Mouse (Mus musculus): ENCODE measurements around the gene Ly6g6e. TPM values are rescaled to one million over a fixed set of nuclear protein-coding genes. Genes with fewer than 3 reads are reported as not detected.

Ly6g6e gene
- polyA plus RNA-seq, 2 experiments: 0.08 TPM; not detected in 1

DNA sequence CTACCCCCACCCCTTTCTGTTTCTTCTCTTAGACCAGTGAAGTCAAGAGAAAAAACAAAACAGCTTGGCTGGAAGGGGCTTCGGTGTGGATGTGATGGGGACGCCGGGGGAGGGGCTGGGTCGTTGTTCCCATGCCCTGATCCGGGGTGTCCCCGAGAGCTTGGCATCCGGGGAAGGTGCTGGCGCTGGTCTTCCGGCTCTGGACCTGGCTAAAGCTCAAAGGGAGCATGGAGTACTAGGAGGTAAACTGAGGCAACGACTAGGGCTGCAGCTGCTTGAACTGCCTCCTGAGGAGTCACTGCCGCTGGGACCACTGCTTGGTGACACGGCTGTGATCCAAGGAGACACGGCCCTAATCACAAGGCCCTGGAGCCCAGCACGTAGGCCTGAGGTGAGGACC lies 16.6 kb upstream of the Ly6g6e start:
- Histone ChIP-seq H3K27me3 (ENCODE audit: control insufficient read depth, insufficient read depth, low read length) (peaks cover 13% of the 10 kb centered on the region), H3K4me2 (ENCODE audit: low read depth) (peak overlapping the region; percentile 86), H3K4me3 (ENCODE audit: insufficient read depth in 1 of 2, low read depth in 2 of 2, low read length in 2 of 2) (peak overlapping the region; percentile 49 to 60; a peak in 3 of 4 replicates), H3K4me1 (replicated peaks; ENCODE audit: control insufficient read depth in 2 of 2, insufficient read depth in 2 of 2, low read length in 1 of 2) (peaks cover 10 to 12% of the 10 kb centered on the region in 2 experiments), H3K9me3 (ENCODE audit: control insufficient read depth, low read length) (no peaks in the 10 kb centered on the region), H3K36me3 (replicated peaks; ENCODE audit: control insufficient read depth, insufficient read depth, low read depth) (peaks cover 12% of the 10 kb centered on the region), H3K27ac (no peak overlapping the region), H3K9ac (replicated peaks) (no peak overlapping the region)
- WGBS (ENCODE audit: insufficient replicate concordance): 43% methylated on average over 14 of the region's 14 CpGs
- DNase-seq (ENCODE audit: low read depth in 3 of 3, low spot score in 3 of 3) (no peak), ATAC-seq (ENCODE audit: insufficient read depth) (no peak)
- TF ChIP-seq CTCF (IDR thresholded peaks at IDR 0.05; ENCODE audit: low read depth) (no peak), EP300 (IDR thresholded peaks at IDR 0.05; ENCODE audit: low read depth) (no peak)

DNA sequence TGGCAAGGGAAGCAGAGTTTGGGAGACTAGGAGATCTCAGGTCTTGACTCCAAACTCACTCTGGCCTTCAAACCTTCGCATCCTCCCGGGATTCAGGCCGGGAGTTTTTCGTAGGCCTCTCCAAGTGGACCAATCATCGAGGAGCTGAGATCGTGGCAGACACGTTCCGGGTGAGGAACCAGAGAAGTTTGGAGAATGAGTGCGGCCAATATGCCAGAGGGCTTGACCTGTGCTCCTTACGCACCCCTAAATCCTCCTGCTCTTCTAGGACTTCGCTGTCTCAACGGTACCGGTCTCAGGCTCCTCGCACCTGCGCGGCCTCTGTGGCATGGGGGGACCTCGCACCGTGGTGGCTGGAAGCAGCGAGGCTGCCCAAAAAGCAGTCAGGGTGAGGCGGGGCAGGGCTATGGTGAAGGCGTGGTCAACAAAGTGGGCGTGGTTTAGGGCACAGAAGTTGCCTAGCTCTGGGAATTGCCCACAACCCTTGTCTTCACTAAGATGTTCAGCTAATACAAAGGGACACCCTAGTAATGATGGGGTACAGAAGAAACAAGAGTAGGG lies 15.9 kb upstream of the Ly6g6e start:
- TF ChIP-seq CTCF (IDR thresholded peaks at IDR 0.05; ENCODE audit: low read depth) (no peak), EP300 (IDR thresholded peaks at IDR 0.05; ENCODE audit: low read depth) (no peak)
- H3K4me1 ChIP-seq (replicated peaks; ENCODE audit: control insufficient read depth in 2 of 2, insufficient read depth in 2 of 2, low read length in 1 of 2): peaks cover 11 to 15% of the 10 kb centered on the region in 2 experiments
- H3K27me3 ChIP-seq (ENCODE audit: control insufficient read depth, insufficient read depth, low read length): peaks cover 20% of the 10 kb centered on the region
- DNase-seq (ENCODE audit: low read depth in 3 of 3, low spot score in 3 of 3): no peak
- H3K9ac ChIP-seq (replicated peaks): no peak overlapping the region
- H3K4me3 ChIP-seq (ENCODE audit: insufficient read depth in 1 of 2, low read depth in 2 of 2, low read length in 2 of 2): no peak overlapping the region
- ATAC-seq (ENCODE audit: insufficient read depth): no peak
- WGBS (ENCODE audit: insufficient replicate concordance): 61% methylated on average over 22 of the region's 22 CpGs
- no peak overlapping the region for H3K27ac ChIP-seq
- H3K9me3 ChIP-seq (ENCODE audit: control insufficient read depth, low read length): no peaks in the 10 kb centered on the region
- no peak overlapping the region for H3K4me2 ChIP-seq (ENCODE audit: low read depth)
- peaks cover 6% of the 10 kb centered on the region for H3K36me3 ChIP-seq (replicated peaks; ENCODE audit: control insufficient read depth, insufficient read depth, low read depth)

DNA sequence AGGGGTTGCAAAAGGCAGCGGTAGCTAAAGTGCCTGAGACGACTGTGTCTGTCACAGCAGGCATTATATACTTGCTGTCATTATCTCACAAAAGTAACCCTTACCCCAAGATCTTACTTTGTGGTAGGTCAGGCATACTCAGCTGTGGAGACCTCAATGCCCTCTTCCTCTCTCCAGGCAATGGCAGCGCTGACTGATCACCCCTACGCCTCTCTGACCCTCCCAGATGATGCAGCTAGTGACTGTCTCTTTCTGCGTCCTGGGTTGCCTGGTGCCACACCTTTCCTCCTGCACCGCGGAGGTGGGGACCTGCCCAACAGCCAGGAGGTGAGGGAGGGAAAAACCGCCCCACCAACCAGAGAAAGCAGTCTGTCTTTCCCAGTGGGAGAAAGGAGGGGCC lies 15.4 kb upstream of the Ly6g6e start:
- ATAC-seq (ENCODE audit: insufficient read depth): no peak
- TF ChIP-seq CTCF (IDR thresholded peaks at IDR 0.05; ENCODE audit: low read depth): no peak
- no peak for TF ChIP-seq EP300 (IDR thresholded peaks at IDR 0.05; ENCODE audit: low read depth)
- Histone ChIP-seq H3K9me3 (ENCODE audit: control insufficient read depth, low read length) (no peaks in the 10 kb centered on the region), H3K9ac (replicated peaks) (no peak overlapping the region), H3K27me3 (ENCODE audit: control insufficient read depth, insufficient read depth, low read length) (peaks cover 25% of the 10 kb centered on the region), H3K4me2 (ENCODE audit: low read depth) (no peak overlapping the region), H3K4me1 (replicated peaks; ENCODE audit: control insufficient read depth in 2 of 2, insufficient read depth in 2 of 2, low read length in 1 of 2) (peaks cover 10 to 15% of the 10 kb centered on the region in 2 experiments), H3K4me3 (ENCODE audit: insufficient read depth in 1 of 2, low read depth in 2 of 2, low read length in 2 of 2) (no peak overlapping the region), H3K27ac (no peak overlapping the region), H3K36me3 (replicated peaks; ENCODE audit: control insufficient read depth, insufficient read depth, low read depth) (peaks cover 2% of the 10 kb centered on the region)
- no peak for DNase-seq (ENCODE audit: low read depth in 3 of 3, low spot score in 3 of 3)
- WGBS (ENCODE audit: insufficient replicate concordance): 72% methylated on average over 8 of the region's 8 CpGs

DNA sequence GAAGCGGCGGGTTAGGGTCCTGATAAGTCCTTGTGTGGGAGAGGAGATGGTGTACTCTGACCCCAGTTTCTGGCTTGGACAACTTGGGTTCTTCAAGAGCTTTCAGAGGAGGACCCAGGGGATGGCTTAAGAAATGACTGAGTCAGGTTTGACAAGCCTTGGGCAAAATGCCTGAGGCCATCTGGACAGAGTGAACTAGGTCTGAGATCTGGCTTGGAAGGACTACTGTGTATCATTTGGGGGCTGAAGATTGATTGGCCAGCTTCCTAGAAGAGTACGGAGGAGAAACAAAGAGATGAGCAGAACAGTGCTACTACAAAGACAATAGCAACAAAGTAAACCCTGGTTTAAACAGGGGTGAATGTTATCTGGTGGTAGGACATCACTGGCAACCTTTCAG lies 13.2 kb upstream of the Ly6g6e start:
- Histone ChIP-seq H3K4me2 (ENCODE audit: low read depth) (no peak overlapping the region), H3K4me3 (ENCODE audit: insufficient read depth in 1 of 2, low read depth in 2 of 2, low read length in 2 of 2) (no peak overlapping the region), H3K9me3 (ENCODE audit: control insufficient read depth, low read length) (no peaks in the 10 kb centered on the region), H3K9ac (replicated peaks) (no peak overlapping the region), H3K27me3 (ENCODE audit: control insufficient read depth, insufficient read depth, low read length) (peaks cover 41% of the 10 kb centered on the region), H3K27ac (no peak overlapping the region), H3K4me1 (replicated peaks; ENCODE audit: control insufficient read depth in 2 of 2, insufficient read depth in 2 of 2, low read length in 1 of 2) (peaks cover 13 to 15% of the 10 kb centered on the region in 2 experiments), H3K36me3 (replicated peaks; ENCODE audit: control insufficient read depth, insufficient read depth, low read depth) (no peaks in the 10 kb centered on the region)
- 79% methylated on average over 3 of the region's 3 CpGs for WGBS (ENCODE audit: insufficient replicate concordance)
- TF ChIP-seq CTCF (IDR thresholded peaks at IDR 0.05; ENCODE audit: low read depth) (no peak), EP300 (IDR thresholded peaks at IDR 0.05; ENCODE audit: low read depth) (no peak)
- DNase-seq (ENCODE audit: low read depth in 3 of 3, low spot score in 3 of 3): no peak
- ATAC-seq (ENCODE audit: insufficient read depth): no peak

DNA sequence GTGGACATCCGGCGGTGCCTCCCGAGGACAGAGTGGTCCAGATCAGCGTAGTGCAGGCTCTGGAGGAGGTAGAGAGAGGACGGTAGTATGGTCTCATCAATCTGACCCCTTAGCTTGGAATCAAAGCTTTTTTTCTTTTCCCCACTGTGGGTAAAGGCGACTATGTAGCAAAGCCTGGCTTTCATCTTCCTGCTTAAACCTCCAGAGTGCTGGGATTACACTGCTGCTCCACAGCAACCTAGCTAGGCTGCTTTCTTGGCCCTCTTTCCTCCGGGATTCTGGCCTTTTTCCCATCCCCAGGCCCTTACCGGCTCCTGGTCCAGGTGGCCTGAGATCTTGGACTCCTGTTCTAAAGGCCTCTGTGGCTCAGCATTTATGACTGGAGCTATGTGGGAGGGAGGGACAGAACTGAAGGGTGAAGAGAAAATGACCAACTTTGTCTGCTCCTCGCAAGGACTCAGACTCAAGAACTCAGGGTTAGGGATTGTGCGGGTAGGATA lies 12.3 kb upstream of the Ly6g6e start:
- H3K9me3 ChIP-seq (ENCODE audit: control insufficient read depth, low read length): no peaks in the 10 kb centered on the region
- H3K36me3 ChIP-seq (replicated peaks; ENCODE audit: control insufficient read depth, insufficient read depth, low read depth): no peaks in the 10 kb centered on the region
- no peak overlapping the region for H3K9ac ChIP-seq (replicated peaks)
- no peak overlapping the region for H3K27ac ChIP-seq
- H3K4me2 ChIP-seq (ENCODE audit: low read depth): peak overlapping the region; percentile 72
- ATAC-seq (ENCODE audit: insufficient read depth) (no peak), DNase-seq (ENCODE audit: low read depth in 3 of 3, low spot score in 3 of 3) (no peak)
- no peak for TF ChIP-seq CTCF (IDR thresholded peaks at IDR 0.05; ENCODE audit: low read depth)
- TF ChIP-seq EP300 (IDR thresholded peaks at IDR 0.05; ENCODE audit: low read depth): no peak
- peak overlapping the region in 1 of 2 experiments; percentile 43; a peak in 2 of 4 replicates for H3K4me3 ChIP-seq (ENCODE audit: insufficient read depth in 1 of 2, low read depth in 2 of 2, low read length in 2 of 2)
- peaks cover 41% of the 10 kb centered on the region for H3K27me3 ChIP-seq (ENCODE audit: control insufficient read depth, insufficient read depth, low read length)
- peaks cover 12 to 13% of the 10 kb centered on the region in 2 experiments for H3K4me1 ChIP-seq (replicated peaks; ENCODE audit: control insufficient read depth in 2 of 2, insufficient read depth in 2 of 2, low read length in 1 of 2)
- WGBS (ENCODE audit: insufficient replicate concordance): 25% methylated on average over 10 of the region's 10 CpGs

All from liver, embryonic 14.5 days (tissue).